Mouse (Mus musculus): ENCODE data around the gene Gm5868. TPM values are rescaled to one million over a fixed set of nuclear protein-coding genes. Genes with fewer than 3 reads are reported as not detected.

The Gm5868 gene
- polyA plus RNA-seq, 1 experiment from 2014 or later: not detected

Other genes with a start within 250 kb of the Gm5868 start
- 0.16 and 0.22 TPM in 2 replicates for gene Corin, start 83.1 kb downstream of the Gm5868 start, polyA plus RNA-seq (2015; fragmentation: Nextera tagmentation; extraction: Ambion mirVana)
- 5.9 and 6.2 TPM in 2 replicates for gene Nfxl1, start 27.9 kb downstream of the Gm5868 start, polyA plus RNA-seq (2015; fragmentation: Nextera tagmentation; extraction: Ambion mirVana)
- 0.07 TPM in 1 of 2 replicates, not detected in the other for gene Zar1, start 6.3 kb downstream of the Gm5868 start, polyA plus RNA-seq (2015; fragmentation: Nextera tagmentation; extraction: Ambion mirVana)
- gene Cnga1, start 56.7 kb upstream of the Gm5868 start, polyA plus RNA-seq (2015; fragmentation: Nextera tagmentation; extraction: Ambion mirVana): not detected in 2 replicates
- gene Nipal1, start 60.2 kb upstream of the Gm5868 start, polyA plus RNA-seq (2015; fragmentation: Nextera tagmentation; extraction: Ambion mirVana): 6.4 and 7.1 TPM in 2 replicates
- gene Txk, start 165.2 kb upstream of the Gm5868 start, polyA plus RNA-seq (2015; fragmentation: Nextera tagmentation; extraction: Ambion mirVana): not detected in 2 replicates

Data from liver, embryonic 13.5 days (tissue).